Mouse (Mus musculus) urinary bladder, postnatal 25 days (tissue): Measurements from ENCODE around the gene Drc3.

ENCODE experiments used
- DNase-seq: peaks from one replicate; pipeline ENCODE4 v3.0.0; 2022; ENCODE audit warnings: low spot score

The Drc3 gene

DNA sequence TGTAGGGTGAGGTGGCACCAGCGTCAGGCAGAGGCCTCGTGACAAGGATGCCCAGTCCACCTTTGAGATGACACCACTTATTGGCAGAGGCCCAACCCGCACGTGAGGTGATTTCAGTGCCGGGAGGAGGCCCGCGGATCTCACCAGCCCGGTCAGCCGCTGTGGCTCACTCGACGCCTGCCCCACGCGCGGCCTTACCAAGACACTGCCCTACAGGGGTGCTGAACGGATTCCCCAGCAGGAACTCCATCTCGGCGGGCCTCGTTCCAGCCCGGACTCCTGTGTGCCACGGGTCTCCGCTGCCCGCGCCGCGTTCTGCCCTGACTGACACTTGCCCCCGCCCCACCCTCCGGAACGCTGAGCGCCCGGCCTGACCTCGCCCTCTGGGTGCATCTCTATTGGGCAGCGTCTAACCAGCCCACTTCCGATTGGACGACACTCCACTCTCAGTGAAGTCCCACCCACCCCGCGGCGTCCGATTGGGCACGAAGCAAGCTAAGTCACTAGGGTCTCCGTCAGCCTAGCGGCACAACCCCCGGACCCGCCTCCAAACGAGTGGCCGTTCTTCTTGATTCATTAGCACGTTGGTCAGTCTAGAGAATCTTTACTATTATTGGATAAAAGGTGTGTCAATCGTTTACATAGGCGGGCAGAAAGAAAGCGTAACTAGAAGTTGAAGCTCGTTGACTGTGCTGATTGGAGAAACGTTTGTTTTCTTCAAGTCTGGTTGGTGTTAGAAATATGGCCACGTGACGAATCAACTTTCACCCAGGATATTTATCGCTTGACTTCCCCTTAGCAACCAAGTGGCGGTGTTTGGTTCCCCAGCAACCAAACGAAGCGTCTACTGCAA is at the start of gene Drc3, which contains the start of gene Tom1l2:
TSS of gene Drc3 (plus strand) at position 771 of the 853 bp plus-strand sequence.
TSS of gene Tom1l2 (minus strand) at position 347 of the 853 bp plus-strand sequence.
- DNase-seq = peak; percentile 90

DNA sequence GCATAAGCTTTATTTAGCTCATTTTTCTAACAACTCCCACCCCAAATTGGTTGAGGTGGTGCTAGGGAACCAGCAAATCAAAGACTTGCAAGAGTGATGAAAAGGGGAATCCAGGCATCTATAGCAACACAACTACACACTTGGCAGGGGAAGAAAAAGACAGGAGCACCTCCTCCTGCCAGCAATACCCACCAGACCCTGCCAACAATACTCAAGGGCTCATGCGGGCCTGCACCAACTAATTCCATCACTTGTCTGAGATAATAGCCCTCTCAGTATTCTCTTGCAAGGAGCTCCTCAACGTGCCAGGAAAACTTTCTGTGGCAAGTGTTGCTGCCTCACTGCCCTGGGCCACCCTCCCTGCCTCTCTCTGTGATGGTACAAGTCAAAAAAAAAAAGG is 49.6 kb upstream of the Drc3 start:
- DNase-seq = no peak

DNA sequence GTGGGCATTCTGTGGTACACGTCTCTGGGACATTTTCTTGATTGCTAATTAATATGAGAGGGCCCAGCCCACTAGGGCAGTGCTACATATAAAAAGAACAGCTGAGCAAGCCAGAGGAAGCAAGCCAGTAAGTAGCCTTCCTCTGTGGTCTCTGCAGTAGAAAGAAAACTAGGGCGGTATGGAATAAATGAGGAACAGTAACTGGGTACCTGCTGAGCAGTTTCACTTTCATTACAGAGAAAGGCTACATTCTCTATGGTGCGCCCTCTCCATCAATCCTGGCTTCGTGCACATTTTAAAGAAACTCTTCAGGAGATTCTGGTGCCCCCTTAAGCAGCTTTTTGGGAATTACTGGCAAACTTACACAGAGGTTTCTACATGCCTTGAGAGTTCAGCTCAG is 47.5 kb upstream of the Drc3 start:
- no peak for DNase-seq

DNA sequence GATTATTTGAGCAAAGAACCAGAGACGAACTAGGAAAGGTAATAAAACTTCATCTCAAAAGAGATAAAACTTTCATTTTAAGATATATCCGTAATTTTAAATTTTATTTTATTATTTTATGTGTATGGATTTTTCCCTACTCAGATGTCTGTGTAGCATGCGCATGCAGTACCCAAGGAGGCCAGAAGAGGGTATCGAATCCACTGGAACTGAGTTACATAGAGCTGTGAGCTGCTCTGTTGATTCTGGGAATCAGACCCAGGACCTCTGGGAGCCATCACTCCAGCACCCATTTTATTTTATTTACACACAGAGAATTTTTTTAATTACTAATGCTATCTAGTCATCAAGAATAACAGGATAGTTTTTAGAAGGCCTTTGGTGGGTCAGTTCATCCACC is 46.3 kb upstream of the Drc3 start:
- DNase-seq = no peak

DNA sequence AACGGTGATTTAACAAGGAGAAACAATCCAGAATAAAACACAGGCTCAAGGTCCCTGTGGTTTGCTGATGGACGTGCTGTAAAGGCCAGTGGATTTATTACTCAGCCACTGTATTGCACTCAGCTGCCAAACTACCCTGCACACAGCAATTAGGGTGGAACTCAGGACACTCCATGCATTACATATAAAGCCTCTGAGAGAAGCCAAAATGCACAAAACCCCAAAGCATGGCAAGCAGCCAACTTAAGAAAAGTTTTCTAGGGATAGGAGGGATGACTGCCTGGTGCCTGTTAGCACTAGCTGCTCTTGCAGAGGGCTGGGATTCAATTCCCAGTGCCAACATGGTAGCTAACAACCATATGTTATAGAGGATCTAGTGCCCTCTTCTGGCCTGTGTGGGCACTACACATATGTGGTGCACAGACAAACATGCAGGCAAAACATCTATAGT is 45.7 kb upstream of the Drc3 start:
- DNase-seq = no peak

DNA sequence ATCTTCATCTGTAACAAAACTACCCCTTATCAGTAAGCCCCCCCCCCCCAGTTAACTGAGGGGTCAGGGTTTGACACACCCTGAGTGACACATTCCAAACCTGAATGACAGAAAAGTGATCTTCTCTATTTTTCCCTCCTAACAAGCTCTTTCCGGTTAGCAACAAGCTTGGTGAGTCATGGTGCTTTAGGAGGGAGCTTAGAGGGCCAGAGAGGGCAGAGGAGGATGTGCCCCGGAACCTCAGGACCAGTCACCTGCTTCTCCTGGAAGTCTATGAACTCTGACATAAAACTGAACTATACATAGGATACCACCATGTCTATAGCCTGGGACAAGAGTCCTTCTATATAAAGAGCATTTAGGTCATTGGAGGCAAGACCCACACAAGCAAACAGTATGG is 45.1 kb upstream of the Drc3 start:
- no peak for DNase-seq

DNA sequence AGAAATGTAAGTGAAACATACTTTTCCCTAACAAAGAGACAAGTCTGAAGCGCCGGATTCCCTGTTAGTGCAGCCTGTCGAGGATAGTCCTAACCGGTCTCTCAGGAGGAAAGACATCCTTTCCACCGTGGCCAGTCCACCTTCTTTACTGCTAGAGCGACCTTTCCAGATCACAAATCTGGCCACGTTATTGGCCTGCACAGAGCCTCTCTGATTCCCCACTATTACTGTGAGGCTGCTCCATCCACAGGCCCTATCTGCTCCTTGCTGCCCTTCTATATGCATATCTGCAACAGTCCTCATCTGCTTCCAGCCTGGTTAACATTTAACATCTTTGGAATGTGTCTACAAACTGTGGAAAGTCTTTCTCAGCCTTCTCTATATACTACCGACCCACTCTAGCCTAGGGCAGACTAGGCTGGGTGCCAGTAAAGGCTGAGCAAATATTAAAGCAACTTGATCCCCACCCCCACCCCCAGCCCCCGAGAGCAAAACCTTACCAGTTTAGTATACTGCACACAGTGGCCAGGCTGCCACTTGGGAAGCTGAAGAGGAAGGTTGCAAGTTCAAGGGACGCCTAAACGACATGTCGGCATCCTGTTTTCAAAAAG is 44.5 kb upstream of the Drc3 start:
- no peak for DNase-seq

DNA sequence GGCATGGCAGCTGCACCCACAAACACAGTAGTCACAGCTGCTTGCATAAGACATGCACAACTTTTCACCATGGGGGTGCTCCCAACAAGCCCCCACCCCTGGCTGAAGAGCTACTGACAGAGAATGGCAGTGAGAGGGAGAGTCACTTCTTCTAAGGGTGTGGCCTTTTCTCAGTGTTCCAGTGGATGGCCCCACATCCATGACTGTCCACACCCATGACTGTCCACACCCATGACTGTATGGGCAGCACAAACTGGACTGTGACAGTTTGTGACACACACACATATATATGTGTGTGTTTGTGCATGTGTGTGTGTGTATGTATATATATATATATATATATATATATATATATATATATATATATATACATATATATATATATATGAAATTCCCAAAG is 43.3 kb upstream of the Drc3 start:
- no peak for DNase-seq

DNA sequence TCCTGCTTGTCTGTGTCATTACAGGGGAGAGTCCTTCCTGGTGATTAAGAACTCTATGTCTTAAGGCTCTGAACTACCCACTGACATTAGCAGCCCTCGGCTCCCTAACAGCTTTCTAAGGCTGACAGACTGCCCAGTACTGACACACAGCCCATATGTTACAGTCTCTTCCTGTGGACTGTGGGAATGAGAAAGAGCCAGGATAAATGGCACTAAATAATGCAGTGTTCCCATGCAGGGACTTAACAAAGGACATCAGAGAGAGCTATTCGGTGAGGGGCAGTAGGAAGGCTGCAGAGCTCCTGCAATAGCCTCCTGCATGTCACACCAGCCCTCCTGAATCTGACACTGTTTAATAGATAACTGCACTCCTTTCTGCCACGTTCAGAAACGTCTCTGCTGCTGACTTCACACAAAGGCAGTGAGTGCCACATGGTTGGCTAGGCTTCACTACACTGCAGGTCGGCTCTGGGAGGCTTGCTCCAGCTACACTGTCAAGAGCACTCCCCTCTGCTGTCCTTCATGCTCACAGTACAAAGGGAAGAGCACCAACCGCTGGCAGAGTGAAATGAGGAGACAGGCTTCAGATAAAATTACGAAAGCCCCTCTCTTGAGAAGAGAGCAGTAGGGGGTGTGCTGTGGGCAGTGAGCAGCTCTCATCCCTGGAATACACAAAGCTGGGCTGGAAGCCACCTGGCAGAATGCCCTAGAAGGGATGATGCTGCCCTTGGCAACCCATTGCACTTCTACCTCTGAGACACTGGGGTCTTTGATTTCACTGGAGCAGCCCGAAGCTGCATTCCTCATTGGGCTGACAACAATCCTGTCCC is 41.9 kb upstream of the Drc3 start:
- DNase-seq = no peak

DNA sequence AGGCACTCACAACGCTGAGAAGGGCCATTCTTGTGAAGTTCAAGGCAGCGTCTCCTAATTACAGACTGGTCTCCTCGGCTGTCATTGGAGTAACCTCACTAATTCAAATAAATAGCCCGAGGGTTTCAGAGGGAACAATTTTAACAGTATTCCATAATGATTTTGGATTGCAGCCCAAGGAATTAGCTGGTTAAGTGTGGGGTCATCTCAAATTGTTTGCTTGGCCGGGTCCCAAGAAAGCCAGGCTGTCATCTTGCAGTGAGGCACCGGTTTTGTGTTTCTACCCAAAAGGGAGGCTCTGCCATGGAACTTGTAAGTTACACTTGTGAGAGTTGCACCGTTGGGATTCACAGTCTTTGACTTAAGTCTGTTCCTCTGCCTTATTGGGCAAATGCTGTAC is 36.9 kb upstream of the Drc3 start:
- DNase-seq = no peak

DNA sequence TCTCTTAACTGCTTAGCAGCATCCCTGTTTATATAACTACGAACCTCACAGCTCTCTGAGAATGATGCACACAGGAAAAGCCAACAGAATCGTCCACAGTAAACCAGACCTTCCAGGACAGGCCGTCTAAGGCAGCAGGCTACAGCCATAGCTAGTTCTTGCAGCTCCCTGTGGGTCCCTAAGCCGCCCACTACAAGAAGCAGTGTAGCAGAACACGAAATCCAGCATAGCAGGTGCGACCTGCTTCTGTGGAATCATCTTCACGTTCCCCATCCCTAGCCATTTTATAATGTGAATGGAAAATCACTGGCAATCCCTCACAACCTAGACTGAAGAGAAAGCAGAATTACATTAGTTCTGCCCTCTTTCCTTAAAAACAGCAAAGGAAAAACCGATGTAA is 36.2 kb upstream of the Drc3 start:
- no peak for DNase-seq

DNA sequence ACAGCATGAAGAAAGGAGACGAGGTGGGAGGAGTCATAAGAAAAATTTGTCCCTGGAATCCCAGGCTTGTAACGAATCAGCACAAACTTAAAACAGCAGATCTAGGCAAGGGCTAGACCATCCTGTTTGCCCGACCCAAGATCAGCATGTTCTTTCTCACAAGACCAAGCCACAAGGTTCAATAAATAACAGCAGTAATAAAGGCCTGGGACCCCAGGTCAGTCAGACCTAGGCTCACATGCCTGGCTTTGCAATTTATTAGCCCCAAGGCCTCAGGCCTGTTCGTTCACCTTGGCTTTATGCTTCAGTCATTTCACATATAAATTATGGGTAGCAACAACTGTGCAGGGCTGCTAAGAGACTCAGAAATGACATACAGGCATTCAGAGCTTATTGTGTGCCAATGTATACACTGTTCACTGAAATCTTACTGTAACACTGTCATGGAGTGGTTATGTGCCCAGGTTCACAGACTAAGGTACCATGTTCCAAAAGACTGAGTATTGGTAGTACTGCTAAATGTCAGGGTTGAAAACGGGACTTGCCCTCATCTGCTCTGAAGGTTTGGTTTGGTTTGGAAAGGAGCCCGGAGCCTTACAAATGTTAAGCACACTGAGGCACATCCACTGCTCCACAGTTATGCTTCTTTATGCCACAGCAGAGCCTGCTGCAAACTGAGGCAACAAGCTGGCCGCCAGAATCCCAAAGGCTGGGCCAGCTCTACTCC is 35.6 kb upstream of the Drc3 start:
- no peak for DNase-seq

DNA sequence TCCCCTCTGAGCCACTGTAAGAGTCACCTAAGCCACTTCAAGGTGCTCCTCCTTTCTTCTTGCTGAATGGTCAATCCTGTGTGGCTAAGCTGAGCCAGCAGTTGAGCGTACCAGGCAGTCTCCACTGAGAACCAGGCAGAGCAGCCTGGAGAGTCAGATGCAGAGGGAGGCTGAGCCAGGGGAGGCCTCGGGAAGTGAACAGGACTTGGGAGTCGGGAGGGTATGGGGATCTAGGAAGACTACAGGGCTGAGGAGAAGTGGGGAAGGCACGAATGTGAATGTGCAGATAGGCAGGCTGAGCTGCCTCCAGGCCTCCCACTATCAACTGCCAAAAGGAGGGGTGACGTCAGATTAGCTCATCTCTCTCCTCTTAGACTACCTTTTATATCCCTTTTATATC is 34.4 kb upstream of the Drc3 start:
- no peak for DNase-seq

DNA sequence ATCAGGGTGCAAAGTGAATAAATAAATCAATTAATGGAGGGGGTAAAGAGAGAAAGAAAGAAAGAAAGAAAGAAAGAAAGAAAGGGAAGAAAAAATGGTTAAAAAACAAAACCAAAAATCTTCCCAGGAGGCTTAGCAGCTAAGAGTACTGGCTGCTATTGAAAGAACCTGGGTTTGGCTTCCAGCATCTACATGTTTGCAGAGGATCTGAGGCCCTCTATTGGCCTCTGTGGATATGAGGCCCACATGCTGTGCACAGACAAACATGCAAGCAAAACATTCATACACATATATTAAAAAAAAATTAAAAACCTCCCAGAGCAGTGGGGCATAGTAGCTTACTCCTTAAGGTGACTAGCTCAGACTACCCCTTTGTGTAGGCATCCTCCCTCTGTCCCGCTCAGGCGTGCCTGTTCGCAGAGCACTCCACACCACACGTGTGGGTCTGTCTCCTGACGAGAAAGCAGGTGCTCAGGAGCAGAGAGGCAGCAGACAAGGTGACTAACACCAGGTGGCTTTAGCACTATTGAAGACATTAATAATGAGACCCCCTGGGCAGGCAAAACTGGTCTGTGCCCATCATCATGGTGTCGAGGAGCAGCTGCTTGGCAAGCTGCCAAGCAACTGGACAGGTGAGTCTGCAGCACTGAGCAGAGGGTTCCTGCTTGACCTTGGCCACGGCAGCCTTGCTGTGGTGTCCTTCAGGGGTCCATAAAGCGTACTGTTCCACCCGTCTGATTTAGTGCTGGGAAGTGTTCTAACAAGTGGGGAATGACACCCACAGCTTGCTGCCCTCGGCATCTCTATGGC is 33.7 kb upstream of the Drc3 start:
- DNase-seq = no peak

DNA sequence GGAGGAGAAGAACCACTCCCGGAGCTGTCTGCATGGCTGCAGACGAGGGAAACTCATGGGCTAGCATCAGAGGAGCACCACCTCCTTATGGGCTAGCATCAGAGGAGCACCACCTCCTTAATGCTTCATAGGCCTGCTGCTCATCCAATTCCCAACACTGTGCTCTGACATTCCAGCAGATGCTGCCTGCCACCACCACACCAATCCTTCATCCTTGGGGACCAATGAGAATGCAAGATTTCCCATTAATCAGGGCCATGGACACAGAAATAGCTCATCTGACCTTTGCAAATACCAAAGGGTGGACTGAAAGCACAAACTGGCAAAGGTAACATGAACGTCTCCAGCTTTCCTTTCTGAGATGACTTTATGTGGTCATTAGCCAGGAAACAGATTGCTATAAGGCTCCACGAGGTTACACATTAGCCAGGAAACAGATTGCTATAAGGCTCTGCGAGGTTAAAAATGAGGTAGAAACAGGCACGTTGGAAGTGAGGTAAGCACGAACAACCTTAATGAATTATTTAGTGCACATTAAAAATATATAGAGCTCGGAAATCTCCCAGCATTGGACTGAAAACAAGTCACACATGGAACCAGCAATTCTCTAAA is 32.6 kb upstream of the Drc3 start:
- DNase-seq = no peak

DNA sequence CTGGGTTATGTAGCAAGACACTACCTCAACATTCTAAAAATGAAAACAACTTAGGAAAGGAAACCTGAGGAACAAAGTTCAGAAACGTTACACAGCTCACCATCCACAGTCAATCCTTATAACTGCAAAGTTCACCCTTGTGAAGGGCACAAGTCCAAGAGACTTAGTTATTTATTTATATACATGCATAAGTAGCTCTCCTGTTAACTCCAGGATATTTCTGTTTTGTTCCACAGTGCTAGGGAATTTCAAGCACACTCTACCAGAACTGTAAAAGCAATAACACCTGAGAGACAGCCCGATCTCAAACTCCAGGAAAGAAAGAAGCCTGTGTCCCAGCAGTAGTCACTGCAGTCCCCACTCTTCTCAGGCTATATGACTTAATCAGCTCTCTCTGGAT is 31.7 kb upstream of the Drc3 start:
- DNase-seq = no peak

DNA sequence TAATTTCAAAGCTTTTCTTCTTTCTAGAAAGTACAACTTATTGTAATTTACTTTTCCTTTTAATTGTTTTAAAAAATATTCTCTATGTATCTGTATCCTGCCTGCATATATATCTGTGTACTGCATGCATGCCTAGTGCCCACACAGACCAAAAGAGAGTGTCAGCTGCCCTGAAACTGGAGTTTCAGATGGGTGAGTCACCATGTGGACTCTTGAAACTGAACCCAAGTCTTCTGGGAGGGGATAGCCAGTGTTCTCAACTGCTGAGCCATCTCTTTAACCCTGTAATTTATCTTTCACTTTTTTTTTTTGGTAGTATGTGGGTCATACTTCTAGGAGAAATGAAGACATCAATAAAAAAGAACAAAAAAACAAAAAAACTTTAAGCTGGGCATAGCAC is 29.4 kb upstream of the Drc3 start:
- no peak for DNase-seq

DNA sequence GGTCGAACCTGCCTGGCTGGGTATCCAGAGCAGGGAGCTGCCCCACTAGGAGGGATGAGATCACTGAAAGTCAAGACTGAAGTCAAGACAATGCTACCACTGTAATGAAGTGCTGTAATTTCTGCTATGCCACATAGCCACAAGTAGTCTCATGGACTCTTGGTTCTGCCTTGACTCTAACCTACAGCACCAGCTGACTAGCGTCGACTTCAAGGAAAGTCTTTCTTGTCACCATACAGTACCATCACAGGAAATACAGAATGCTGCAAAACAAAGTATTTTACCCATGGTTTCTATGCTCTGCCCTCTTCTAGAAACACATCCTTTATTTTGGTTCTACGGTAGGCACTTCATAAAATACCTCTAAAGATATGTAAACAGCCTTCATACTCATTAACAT is 22.6 kb upstream of the Drc3 start:
- no peak for DNase-seq

DNA sequence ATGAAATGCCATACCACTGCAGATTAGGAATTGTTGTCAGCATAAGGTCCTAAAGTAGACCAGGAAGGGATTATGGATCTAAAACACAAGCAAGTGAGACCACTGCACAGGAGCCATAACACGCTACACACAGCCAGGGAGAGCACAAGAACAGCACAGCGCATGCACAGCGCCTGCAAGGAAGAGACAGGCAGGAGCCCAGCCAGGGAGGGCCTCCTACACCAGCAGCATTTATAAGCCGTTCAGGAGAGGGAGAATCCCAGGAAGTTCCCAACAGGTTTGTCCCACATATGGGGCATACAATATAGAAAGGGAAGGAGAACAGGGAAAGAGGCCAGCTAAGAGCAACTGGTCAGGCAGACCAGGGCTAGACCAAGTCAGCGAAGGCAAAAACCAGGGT is 19.7 kb upstream of the Drc3 start:
- DNase-seq = no peak

DNA sequence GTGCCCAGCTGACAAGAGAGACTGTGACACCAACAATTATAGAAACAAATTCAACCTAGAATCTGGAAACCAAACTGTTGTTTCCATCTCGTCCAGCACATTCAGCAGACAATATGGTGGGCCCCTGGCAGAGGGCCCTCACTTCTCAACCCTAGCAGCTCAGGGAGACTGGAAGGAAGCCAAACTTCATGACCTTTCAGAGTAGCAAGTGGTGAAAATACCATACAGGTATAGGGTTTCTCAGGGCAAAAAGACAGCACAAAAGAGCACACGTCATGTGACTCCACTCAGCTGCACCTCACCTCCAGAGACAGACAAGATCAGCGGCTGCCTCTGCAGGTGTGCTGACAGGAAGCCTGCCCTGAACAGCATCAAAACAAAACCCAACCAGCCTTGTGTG is 19.0 kb upstream of the Drc3 start:
- no peak for DNase-seq

DNA sequence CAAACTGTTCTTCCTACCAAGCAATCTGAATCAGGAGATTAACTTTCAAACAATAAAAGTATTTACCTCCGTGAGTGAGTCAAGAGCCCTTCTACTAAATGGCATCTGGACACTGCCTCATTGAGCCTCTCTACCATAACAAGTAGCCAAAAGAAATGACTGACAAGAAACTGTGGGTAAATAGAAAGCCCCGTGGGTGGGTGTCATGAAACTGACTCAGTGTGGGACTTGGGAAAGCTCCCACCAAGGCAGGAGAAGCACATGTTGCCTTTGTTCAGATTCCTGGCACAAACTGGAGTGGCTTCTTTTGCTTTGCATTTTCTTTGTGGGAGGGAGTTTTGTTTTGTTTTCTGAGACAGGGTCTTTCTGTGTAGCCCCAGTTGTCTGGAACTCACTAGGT is 17.4 kb upstream of the Drc3 start:
- no peak for DNase-seq
